Mouse (Mus musculus) urinary bladder, postnatal 10 days (tissue): ENCODE measurements around the gene Rbfox2.
A peak's percentile ranks its signal among the peaks of the same experiment; 100 is the strongest.
"Not testable (repeated sequence)": the region's sequence is repeated elsewhere in the genome, so short reads cannot be mapped to it uniquely, and the experiment has no call there.

ENCODE experiments used
- DNase-seq: peaks from one replicate; pipeline ENCODE4 v3.0.0; 2022; ENCODE audit warnings: low spot score

Rbfox2 gene

DNA sequence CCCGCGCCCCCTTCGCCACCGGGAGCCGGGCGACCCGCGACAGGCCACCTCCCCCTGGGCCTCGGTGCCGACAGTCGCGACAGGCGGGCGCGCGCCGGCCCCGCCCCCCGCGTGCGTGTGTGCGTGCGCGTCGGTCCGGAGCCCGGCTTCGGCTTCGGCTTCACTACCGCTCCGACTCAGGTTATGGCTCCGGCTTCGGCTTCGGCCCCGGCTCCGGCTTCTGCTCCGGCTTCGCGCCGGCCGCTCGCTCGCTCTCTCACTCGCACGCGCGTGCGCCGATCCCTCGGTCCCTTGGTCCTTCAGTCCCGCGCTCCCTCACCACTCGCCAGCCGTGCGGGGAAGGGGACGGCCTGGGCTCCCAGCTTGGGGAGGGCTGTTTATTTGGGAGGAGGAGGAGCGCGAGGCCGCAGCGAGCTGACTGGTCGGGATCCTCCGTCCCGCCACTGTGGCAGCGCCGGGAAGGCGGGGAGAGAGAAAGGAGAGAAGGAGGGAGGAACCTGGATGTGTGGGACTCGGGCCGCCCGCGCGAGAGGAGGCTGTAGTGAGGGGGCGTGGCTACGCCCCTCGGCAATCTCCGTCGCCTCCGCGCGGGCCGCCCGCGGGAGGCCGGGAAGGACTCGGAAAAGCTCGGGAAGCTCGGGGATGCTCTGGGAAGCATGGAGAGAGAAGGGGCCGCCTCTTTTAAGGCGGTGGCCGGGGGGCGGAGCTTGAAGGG, at the start of gene Rbfox2:
Gene Rbfox2 (minus strand): TSS at position 458 of the 715 bp plus-strand sequence.
- peak; percentile 82 for DNase-seq

DNA sequence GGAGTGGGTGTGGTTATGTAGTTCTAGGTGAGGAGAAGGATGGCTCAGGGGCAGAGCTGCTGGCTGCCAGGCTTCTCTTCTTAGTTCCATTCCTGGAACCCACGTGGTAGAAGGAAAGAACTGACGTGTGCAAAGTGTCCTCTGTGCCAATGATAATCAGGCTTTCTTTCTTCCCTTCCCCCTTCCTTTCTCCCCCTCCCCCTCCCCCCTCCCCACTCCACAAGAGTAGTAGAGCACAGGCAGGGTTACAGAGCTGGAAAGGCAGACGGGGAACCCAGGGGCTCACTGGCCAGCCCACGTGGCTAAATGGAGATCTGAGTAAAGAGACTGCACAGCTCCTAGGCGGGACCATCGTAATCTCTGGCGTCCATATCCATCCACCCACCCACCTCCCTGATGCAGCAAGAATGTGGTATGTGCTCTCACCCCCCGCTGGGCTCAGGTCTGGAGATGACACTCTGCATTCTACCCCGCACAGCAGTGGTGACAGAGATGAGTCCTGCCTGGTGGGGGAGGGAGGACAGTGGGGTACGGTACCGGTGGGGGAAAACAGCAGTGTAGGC, 49.5 kb upstream of the Rbfox2 start:
- no peak for DNase-seq

DNA sequence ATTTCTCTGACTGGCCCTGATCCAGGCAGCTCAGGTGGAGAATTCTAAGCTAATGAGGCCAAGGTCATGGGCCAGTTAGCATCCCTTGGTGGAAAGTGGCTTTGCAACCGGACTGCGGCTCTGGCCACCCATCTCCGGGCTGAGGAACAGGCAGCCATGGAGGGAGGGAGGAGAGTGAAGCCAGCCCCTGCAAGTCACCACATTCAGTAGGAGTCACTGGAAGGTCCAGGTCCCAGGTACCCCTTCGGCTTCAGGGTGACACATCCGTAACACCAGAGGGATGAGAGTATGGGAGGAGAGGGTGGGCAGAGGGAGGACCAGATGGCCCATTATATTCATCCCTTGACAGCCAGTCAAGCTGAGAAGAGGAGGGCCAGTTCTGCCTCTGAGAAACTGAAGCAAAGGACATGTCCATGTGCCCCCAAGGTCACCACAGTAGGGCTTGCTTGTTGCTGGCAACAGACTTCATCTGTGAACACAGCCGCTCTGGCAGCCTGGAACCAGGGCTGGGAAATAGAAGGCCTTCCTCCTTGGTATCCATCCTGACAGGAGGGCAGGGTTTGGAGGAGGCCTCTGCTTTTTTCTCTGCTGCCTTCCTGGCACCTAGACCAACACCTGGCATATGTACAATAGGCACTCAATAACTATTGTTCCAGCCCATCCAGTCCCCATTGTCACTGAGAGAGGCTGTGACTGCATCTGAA, 48.2 kb upstream of the Rbfox2 start:
- DNase-seq = no peak

DNA sequence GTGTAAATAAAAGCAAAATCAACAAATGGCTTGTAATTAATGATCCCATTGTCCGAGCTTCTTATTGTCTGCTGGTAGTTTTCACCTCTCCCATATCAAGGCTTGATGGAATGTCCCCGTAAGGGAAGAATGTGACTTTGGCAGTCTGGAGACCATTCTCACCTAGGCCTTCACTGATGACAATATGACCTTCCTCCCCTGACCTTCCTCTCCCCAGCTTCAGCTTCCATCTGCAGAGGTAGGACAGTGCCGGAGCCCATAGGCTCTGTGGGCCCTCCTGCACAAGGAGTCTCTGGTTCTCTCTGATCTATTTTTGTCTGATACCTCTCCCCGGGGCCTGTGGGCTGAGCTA, 47.7 kb upstream of the Rbfox2 start:
- no peak for DNase-seq

DNA sequence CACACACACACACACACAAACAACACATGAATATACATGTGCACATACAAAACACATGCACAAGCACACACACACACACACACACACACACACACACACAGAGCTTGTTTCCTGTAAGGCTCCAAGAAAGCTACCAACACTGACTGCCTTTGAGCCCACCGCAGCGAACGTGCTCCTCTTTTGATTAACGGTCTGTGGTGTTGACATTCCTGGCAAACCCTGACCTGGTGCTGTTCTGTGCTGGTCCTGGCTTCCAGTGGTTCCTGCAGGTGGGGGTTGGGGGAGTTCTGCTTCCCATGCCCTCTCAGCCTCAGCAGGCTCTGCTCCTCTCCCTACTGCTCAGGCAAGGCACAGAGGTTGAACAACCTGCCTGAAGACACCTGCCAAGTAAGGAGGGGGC, 47.0 kb upstream of the Rbfox2 start:
- no peak for DNase-seq

DNA sequence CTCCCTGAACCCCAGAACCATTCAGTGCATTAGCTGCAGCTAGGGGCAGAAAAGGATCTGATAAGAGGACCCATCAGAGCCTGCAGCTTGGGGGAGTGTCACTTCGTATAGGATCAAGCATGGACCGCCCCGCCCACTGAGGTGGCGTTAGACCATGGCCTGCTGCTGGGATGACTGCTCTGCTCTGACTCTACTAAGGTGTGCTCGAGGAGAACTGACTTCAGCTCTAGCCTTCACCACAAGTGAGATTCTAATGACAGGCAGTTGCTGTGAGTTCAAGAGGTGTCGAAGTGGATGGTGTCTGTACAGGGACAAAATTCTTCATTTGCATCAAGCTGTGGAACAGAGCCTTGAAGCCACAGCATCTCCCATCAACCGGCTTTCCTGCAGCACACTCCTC, 46.1 kb upstream of the Rbfox2 start:
- DNase-seq = no peak

DNA sequence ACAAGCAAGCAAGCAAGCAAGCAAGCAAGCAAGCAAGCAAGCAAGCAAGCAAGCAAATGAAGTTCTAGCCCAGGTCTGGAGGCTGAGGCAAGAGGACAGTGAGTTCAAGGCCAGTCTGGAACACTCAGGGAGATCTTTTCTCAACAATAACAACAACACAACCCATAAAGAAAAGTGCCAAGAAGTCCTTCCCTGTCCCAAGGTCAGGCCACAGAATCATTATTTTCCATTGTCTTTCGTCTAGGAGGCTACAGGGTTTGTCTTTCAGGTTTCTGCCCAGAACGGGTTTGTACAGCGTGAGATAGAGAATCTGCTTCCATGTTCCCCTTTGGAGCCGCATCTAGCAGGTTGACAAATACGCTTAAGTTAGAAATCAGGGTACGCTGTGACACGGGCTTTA, 43.3 kb upstream of the Rbfox2 start:
- DNase-seq = no peak

DNA sequence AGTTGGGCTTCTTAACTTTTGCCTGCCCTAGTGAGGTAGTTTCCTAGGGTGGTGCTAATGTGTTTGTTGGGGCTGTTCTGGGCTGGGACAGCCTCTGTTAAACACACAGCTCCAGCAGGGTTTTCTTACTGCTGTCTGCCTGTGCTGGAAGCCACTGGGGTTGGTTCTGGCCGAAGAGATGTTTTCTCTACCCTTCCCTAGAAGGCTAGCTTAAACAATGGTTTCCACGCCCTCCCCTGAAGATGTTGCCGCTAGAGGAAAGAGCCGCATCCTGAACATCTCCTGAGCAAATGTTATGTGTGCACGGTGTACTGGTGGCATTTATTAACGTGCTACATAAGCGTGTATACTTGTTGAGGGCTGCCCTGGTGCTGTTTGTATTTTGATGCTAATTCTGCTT, 41.3 kb upstream of the Rbfox2 start:
- DNase-seq = no peak

DNA sequence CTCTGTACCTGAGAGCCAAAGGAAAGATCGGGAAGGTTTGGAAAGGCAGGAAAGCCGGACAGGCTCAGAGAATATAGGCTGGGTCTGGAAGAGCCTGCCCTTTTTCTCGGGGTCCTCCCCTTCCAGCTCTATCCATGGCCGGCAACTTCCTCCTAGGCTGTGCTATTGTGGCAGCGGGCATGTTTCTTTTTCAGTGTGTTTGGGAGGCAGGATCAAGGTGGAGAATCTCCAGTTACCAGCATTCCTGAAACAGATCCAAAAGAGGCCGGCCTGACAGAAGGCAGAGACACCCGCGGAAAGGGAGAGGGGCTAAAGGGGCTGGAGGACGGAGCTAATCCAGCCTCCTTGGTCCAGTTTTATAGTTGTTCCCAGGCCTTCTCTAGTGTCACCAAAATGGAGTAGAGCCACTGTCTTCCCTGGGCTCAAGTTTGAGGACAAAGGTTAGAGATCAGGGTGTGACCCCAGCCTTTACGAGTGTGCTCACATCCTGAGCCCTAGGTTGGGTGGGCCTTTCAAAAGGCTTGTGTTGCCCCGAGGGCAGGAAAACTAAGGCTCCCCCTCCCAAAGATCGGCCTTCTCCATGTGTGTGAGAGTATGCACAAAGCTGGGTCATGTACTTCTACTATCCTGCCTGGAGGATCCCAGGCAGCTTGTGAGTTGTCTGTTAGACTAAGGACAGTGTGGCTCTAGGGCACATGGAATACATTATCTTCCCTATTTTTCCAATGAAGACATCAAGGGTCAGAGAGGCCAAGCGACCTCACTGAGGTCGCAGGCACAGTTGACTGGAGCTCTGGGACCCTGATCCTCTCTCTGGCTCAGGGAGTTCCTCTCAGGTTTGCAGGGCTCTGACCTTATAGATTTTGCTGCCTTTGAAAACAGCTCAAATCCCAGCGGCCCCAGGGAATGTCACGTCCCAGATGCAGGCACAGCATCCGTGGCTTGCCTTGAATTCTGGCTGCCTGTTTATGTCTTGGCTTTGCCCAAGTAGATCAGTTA, 37.6 kb upstream of the Rbfox2 start:
- no peak for DNase-seq

DNA sequence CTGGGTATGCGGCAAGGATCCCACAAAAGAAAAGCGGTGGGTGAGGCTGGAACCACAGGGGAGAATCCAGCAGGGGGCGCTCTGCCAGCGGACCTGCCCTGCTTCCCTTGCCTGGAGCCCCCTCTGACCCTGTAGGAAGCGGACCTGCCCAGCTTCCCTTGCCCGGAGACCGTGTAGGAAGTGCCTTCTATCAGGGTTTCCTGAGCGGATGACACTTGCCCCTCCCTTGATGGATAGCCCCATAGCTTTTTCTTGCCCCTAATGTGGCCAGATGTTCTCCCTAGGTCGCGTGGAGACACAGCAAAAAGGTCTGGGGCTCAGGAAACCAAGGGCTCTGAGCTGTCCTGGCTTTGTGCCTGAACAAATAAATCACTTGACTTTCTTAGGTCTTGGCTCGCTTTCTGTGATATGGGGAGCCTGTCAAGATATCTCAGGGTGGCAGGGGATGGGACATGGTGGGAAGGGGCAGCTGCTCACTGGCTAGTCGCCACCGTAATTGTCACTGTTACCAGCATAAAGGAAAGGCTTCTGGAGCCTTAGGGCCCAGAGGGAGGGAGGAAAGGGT, 36.8 kb upstream of the Rbfox2 start:
- DNase-seq = no peak

DNA sequence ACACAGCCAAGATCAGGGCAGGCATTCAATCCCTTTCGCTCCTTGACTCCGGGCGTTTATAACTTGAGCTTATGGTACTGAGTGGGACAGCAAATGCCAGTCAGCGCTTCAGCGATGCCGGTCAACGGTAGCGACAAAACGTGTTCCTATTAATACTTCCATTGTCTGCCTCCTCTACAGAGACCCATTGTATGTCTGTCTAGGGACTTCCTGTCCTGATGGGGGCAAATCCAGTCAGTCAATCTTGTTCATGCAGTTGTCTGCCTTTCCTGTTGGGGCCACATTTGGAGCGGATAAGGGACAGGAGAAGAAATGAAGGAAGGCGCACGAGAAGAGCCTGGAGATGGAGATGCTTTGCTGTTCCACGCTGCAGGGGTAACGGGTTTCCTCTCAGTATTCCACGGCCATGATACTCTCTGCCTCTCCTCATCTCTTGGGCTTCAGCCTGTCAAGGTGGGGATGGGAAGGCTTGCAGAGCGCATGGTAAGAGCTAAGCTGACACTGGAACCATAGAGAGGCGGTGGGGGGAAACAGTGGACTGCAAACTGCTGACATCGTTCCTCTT, 36.2 kb upstream of the Rbfox2 start:
- DNase-seq = no peak

DNA sequence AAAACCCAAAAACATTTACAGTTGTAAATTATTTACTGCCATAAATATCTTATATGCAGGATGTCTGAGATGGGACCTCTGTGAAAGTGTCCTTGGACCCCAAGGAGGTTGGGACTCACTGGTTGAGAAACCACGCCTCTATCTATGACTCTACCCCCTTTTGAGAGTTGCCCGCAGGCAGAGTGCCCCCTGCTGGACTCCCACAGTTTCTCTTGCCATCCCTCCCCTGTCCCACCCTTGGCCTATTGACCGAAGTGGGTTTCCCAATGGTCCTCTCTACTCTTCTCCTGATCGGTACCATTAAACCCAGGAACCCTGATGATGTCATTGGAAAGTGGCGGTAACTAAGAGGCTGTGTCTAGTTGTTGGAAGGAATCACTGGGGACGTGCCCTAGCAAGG, 35.2 kb upstream of the Rbfox2 start:
- no peak for DNase-seq

DNA sequence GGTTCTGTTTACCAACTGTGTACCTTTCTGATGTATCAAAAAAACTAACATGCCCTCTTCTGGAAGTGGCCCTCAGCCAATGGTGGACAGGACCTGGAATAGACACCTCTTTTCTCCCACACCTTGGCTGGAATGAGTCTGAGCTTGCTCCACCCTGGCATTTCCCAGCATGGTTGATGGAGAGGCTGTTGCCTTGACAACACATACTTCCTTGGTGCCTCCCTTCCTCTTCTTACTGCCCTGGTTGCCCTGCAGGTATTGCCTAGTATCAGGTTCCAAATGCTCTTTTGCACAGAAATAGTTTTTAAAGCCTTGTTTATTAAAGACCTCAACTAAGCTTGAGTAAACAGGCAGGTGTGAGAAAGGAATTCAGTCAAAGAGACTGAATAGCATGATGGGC, 33.8 kb upstream of the Rbfox2 start:
- DNase-seq = no peak

DNA sequence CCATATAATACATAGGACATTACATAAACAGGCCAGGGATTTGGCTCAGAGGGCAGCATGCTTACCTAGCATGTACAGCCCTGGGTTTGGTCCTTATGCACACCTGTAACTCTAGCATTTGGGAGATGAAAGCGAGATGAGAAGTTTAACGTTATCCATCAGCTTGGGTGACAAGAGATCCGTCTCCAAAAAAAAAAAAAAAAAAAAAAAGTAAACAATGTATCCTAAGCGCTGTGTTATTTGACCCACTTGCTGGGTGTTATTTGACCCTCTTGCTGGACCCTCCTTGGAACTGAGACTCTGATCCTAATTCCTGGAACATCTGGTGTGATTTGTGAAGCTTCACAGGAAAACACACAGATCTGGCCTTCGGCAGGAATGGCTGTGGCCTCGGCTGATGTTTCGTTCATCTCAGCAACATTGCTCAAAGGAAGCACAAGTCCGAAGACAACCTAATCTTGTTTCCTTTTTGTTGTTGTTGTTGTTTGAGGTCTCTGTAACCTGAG, 32.2 kb upstream of the Rbfox2 start:
- DNase-seq = no peak

DNA sequence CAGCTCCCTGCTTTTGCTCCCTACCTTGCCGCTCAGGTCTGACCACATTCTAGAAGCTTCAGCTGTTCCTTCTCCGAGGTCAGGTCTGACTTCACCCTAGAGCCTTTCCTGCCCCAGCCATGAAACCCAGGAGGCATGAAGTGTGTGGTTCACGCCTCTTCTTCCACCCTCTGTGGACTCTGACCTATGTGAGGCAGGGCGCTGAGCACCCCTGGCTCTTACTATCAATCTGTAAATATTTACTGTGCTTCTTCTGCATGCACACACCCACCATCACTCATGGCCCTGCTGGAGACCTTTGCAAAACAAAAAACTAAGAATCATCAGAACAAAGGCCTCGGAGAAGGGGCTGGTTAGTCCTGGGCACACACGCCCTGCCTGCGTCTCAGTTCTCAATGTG, 31.6 kb upstream of the Rbfox2 start:
- DNase-seq = no peak

DNA sequence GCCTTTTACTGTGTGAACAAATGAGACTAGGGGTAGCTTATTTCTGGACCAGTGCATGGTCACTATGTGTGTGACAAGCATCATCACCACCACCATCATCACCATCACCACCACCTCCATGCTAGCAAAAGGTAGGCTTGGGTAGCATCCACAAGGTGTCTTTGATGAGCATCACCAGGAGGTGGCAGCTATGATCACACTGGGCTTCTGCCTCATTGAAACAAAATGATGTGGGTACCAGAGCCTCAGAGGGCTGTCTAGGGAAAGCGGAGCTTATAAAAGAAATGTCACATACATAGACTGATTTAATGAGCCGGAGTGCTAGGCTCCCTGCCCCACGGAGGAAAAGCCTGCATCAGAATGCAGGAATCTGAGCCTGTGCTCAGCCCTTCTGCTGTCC, 31.1 kb upstream of the Rbfox2 start:
- no peak for DNase-seq

DNA sequence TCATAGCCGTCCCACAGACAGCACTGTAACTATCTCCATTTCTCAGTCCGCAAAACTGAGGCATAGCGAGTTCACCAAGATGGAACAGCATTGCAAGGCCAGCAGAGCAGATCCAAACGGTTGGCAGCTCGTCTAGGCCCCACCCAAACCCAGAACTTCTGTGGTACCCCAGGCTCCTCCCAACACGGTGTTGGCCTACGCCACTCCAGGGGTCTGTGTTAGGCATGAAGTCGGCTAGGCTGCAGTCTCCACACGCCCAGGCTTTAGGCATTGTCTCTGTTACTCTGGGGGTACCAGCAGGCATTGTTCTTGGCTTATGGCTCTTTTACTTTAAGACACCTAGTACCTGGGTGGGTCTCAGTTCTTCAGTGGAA, 30.2 kb upstream of the Rbfox2 start:
- no peak for DNase-seq

DNA sequence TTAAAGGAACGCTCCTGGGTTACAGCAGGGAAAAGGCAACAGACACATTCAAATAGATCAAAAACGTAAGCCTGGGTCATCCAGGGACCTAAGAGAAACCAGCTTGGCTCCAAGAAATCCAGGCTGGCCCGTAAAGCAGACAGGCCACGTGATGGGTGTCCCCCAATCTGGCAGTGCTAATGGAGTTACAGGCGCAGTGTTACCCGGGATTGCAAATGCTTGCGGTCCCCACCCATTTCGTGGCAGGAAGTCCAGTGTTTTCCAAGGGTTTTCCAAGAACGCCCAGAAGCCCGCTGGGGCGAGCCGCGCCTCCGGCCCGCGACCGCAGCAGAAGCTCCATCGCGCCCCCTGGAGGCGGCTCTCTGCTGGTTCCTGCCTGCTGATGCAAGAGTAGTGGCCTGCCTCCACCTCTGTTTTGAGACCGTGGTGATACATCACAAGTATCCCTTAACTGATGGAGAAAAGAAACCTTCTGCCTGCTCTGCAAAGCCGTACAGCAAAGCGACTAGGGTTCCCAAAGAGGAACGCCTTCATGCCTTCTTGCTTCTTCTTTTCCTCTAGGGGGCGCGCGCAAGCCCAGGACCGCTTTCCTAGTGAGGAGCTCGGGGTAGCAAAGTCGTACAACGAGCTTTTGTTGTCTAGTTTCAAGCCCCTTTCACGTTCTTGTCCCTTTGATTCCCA, 29.6 kb upstream of the Rbfox2 start:
- DNase-seq = peak; percentile 77

DNA sequence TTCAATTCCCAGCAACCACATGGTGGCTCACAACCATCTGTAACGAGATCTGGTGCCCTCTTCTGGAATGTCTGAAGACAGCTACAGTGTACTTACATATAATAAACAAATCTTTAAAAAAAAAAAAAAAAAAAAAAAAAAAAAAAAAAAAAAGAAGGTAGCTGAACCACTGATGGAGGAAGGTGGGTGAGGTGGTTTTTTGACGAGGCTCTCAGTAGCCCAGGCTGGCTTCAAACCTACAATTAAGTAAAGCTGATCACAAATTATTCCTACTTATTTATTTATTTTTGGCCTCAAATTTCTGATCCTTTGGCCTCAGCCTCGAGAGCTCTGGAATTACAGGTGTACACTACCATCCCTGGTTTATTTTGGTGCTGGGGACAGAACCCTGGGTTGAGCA, 28.4 kb upstream of the Rbfox2 start:
- not testable (repeated sequence) for DNase-seq

DNA sequence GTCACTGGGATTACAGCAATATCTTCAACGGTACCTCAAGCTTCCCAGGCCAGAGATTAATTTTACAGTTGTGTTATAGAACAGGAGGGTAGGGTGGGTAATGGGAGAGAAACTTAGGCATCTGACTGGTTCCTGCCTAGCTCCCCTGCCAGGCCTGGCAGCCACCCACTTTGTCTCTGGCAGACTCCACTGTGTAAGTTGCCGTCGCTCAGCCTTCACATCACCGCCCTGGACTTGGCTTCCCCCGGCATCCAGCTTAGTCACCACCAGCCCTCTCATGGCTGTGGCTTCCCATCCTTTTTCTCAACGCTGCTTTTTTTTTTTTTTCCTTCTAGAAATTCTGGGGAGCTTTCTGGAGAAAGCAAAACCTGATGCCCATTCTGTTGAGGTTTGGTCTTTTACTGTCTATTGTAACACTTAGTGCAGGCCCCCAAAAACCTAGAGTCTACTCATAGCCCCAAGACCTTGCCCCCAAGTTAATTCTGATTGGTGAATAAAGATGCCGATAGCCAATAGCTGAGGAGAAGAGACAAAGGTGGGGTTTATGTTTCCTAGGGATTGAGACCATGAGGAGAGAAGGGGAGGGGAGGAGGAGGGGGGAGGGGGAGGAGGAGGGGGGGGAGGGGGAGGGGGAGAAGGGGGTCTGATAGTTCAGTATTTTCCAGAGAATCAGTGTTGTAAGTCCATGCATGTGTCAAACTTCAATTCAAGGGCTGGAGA, 25.6 kb upstream of the Rbfox2 start:
- no peak for DNase-seq
